Mouse (Mus musculus): ENCODE results near the gene Zfp990. TPM values are rescaled to one million over a fixed set of nuclear protein-coding genes. Genes with fewer than 3 reads are reported as not detected.
A peak's percentile ranks its signal among the peaks of the same experiment; 100 is the strongest.
"Not testable (repeated sequence)": the region's sequence is repeated elsewhere in the genome, so short reads cannot be mapped to it uniquely, and the experiment has no call there.

Zfp990 gene
- total RNA-seq (2021): 1.8 and 2.2 TPM in 2 replicates
- long read RNA-seq: 0 reads

GRCm38 (mm10) chr4:145510459-145510858, at the start of gene Zfp990:
Gene Zfp990, plus strand, starts transcription at chr4:145510759.
- DNase-seq: not testable (repeated sequence)

GRCm38 (mm10) chr4:145463553-145464253, 46.9 kb upstream of the Zfp990 start:
- not testable (repeated sequence) for DNase-seq

GRCm38 (mm10) chr4:145478128-145478527, 32.4 kb upstream of the Zfp990 start:
- DNase-seq: no peak

GRCm38 (mm10) chr4:145480699-145481098, 29.9 kb upstream of the Zfp990 start:
- DNase-seq: not testable (repeated sequence)

- no peak for DNase-seq
These were observed 21.2 kb upstream of the Zfp990 start for GRCm38 (mm10) chr4:145489396-145489795.

- DNase-seq: no peak
These were observed 18.4 kb upstream of the Zfp990 start for GRCm38 (mm10) chr4:145492132-145492531.

GRCm38 (mm10) chr4:145493316-145493715, 17.2 kb upstream of the Zfp990 start:
- not testable (repeated sequence) for DNase-seq

- not testable (repeated sequence) for DNase-seq
These were observed 4.1 kb downstream of the Zfp990 start for GRCm38 (mm10) chr4:145514637-145515036.

GRCm38 (mm10) chr4:145515776-145516565, 5.4 kb downstream of the Zfp990 start:
- not testable (repeated sequence) for DNase-seq

GRCm38 (mm10) chr4:145517391-145517790, 6.8 kb downstream of the Zfp990 start:
- not testable (repeated sequence) for DNase-seq

- not testable (repeated sequence) for DNase-seq
These were observed 33.3 kb downstream of the Zfp990 start for GRCm38 (mm10) chr4:145543861-145544260.

GRCm38 (mm10) chr4:145545106-145545505, 34.5 kb downstream of the Zfp990 start:
- DNase-seq: not testable (repeated sequence)

- DNase-seq: not testable (repeated sequence)
These were observed 35.3 kb downstream of the Zfp990 start for GRCm38 (mm10) chr4:145545734-145546349.

- DNase-seq: not testable (repeated sequence)
These were observed 35.9 kb downstream of the Zfp990 start for GRCm38 (mm10) chr4:145546477-145546876.

- DNase-seq: no peak
These were observed 46.1 kb downstream of the Zfp990 start for GRCm38 (mm10) chr4:145556680-145557079.

GRCm38 (mm10) chr4:145559505-145560099, 49.0 kb downstream of the Zfp990 start:
- no peak for DNase-seq

GRCm38 (mm10) chr4:145564111-145564821, 53.7 kb downstream of the Zfp990 start:
- DNase-seq: no peak

GRCm38 (mm10) chr4:145570461-145570860, 59.9 kb downstream of the Zfp990 start:
- DNase-seq: not testable (repeated sequence)

GRCm38 (mm10) chr4:145576623-145577022, 66.1 kb downstream of the Zfp990 start:
- DNase-seq: not testable (repeated sequence)

GRCm38 (mm10) chr4:145580333-145580732, 69.8 kb downstream of the Zfp990 start:
- not testable (repeated sequence) for DNase-seq

GRCm38 (mm10) chr4:145585078-145585477, 74.5 kb downstream of the Zfp990 start, which contains the start of gene Gm13212:
Gene Gm13212, plus strand, starts transcription at chr4:145585166.
- peak; percentile 5 for DNase-seq
